Mouse (Mus musculus): ENCODE results near the gene Kif19a. TPM values are rescaled to one million over a fixed set of nuclear protein-coding genes. Genes with fewer than 3 reads are reported as not detected.

The Kif19a gene
- polyA plus RNA-seq, 1 experiment from 2014 or later = 0.07 TPM

GRCm38 (mm10) chr11:114809371-114809770 lies 44.2 kb downstream of the Kif19a start:
- no peak overlapping the region for H3K27ac ChIP-seq (replicated peaks)
- H3K4me3 ChIP-seq (replicated peaks) = no peak overlapping the region
- 45% methylated on average over 1 of the region's 1 CpGs for WGBS (ENCODE audit: insufficient replicate concordance)
- no peak overlapping the region for H3K4me2 ChIP-seq
- no peaks in the 10 kb centered on the region for H3K36me3 ChIP-seq (replicated peaks)
- no peaks in the 10 kb centered on the region for H3K27me3 ChIP-seq
- no peak overlapping the region for H3K9ac ChIP-seq
- no peak for ATAC-seq (ENCODE audit: insufficient read depth)
- no peaks in the 10 kb centered on the region for H3K9me3 ChIP-seq (replicated peaks)
- peaks cover 9% of the 10 kb centered on the region for H3K4me1 ChIP-seq (replicated peaks)

GRCm38 (mm10) chr11:114810344-114810743 lies 45.2 kb downstream of the Kif19a start:
- no peak overlapping the region for H3K4me2 ChIP-seq
- no peak overlapping the region for H3K9ac ChIP-seq
- ATAC-seq (ENCODE audit: insufficient read depth) = no peak
- WGBS (ENCODE audit: insufficient replicate concordance) = 11% methylated on average over 4 of the region's 4 CpGs
- no peaks in the 10 kb centered on the region for H3K27me3 ChIP-seq
- H3K4me1 ChIP-seq (replicated peaks) = peaks cover 9% of the 10 kb centered on the region
- no peak overlapping the region for H3K27ac ChIP-seq (replicated peaks)
- no peak overlapping the region for H3K4me3 ChIP-seq (replicated peaks)
- no peaks in the 10 kb centered on the region for H3K9me3 ChIP-seq (replicated peaks)
- no peaks in the 10 kb centered on the region for H3K36me3 ChIP-seq (replicated peaks)

- Histone ChIP-seq H3K9me3 (replicated peaks) (no peaks in the 10 kb centered on the region), H3K36me3 (replicated peaks) (no peaks in the 10 kb centered on the region), H3K27me3 (no peaks in the 10 kb centered on the region), H3K9ac (no peak overlapping the region), H3K4me3 (replicated peaks) (no peak overlapping the region), H3K4me2 (no peak overlapping the region), H3K27ac (replicated peaks) (no peak overlapping the region), H3K4me1 (replicated peaks) (peaks cover under 1% of the 10 kb centered on the region)
- WGBS (ENCODE audit: insufficient replicate concordance) = 14% methylated on average over 6 of the region's 6 CpGs
- no peak; the same call in 1 of the 2 replicates for ATAC-seq (ENCODE audit: insufficient read depth)
Observed at GRCm38 (mm10) chr11:114812731-114813240, 47.6 kb downstream of the Kif19a start.

GRCm38 (mm10) chr11:114814873-114815592 lies 49.8 kb downstream of the Kif19a start:
- Histone ChIP-seq H3K9ac (no peak overlapping the region), H3K27ac (replicated peaks) (no peak overlapping the region), H3K4me1 (replicated peaks) (no peaks in the 10 kb centered on the region; the same call in 1 of the 2 replicates), H3K9me3 (replicated peaks) (no peaks in the 10 kb centered on the region), H3K27me3 (no peaks in the 10 kb centered on the region), H3K4me3 (replicated peaks) (no peak overlapping the region), H3K4me2 (no peak overlapping the region), H3K36me3 (replicated peaks) (no peaks in the 10 kb centered on the region)
- ATAC-seq (ENCODE audit: insufficient read depth) = no peak
- 64% methylated on average over 11 of the region's 11 CpGs for WGBS (ENCODE audit: insufficient replicate concordance)

GRCm38 (mm10) chr11:114816934-114817333 lies 51.7 kb downstream of the Kif19a start:
- Histone ChIP-seq H3K27me3 (no peaks in the 10 kb centered on the region), H3K4me2 (no peak overlapping the region), H3K9me3 (replicated peaks) (no peaks in the 10 kb centered on the region), H3K9ac (no peak overlapping the region), H3K27ac (replicated peaks) (no peak overlapping the region), H3K4me3 (replicated peaks) (no peak overlapping the region), H3K4me1 (replicated peaks) (no peaks in the 10 kb centered on the region; the same call in 1 of the 2 replicates), H3K36me3 (replicated peaks) (no peaks in the 10 kb centered on the region)
- ATAC-seq (ENCODE audit: insufficient read depth) = no peak
- 69% methylated on average over 4 of the region's 4 CpGs for WGBS (ENCODE audit: insufficient replicate concordance)

- no peak overlapping the region for H3K4me3 ChIP-seq (replicated peaks)
- ATAC-seq (ENCODE audit: insufficient read depth) = no peak
- no peak overlapping the region for H3K27ac ChIP-seq (replicated peaks)
- H3K4me2 ChIP-seq = no peak overlapping the region
- H3K27me3 ChIP-seq = no peaks in the 10 kb centered on the region
- H3K4me1 ChIP-seq (replicated peaks) = peaks cover 6% of the 10 kb centered on the region
- no peaks in the 10 kb centered on the region for H3K9me3 ChIP-seq (replicated peaks)
- 43% methylated on average over 7 of the region's 7 CpGs for WGBS (ENCODE audit: insufficient replicate concordance)
- H3K36me3 ChIP-seq (replicated peaks) = no peaks in the 10 kb centered on the region
- no peak overlapping the region for H3K9ac ChIP-seq
Observed at GRCm38 (mm10) chr11:114818185-114818584, 53.0 kb downstream of the Kif19a start.

GRCm38 (mm10) chr11:114819110-114819509 lies 53.9 kb downstream of the Kif19a start:
- 41% methylated on average over 2 of the region's 2 CpGs for WGBS (ENCODE audit: insufficient replicate concordance)
- Histone ChIP-seq H3K27me3 (no peaks in the 10 kb centered on the region), H3K27ac (replicated peaks) (no peak overlapping the region), H3K4me2 (no peak overlapping the region), H3K36me3 (replicated peaks) (no peaks in the 10 kb centered on the region), H3K4me3 (replicated peaks) (no peak overlapping the region), H3K9ac (no peak overlapping the region), H3K9me3 (replicated peaks) (no peaks in the 10 kb centered on the region), H3K4me1 (replicated peaks) (peaks cover 8% of the 10 kb centered on the region)
- no peak for ATAC-seq (ENCODE audit: insufficient read depth)

- no peak for ATAC-seq (ENCODE audit: insufficient read depth)
- Histone ChIP-seq H3K9me3 (replicated peaks) (no peaks in the 10 kb centered on the region), H3K4me1 (replicated peaks) (peaks cover 8% of the 10 kb centered on the region), H3K27me3 (no peaks in the 10 kb centered on the region), H3K4me3 (replicated peaks) (no peak overlapping the region), H3K27ac (replicated peaks) (no peak overlapping the region), H3K36me3 (replicated peaks) (no peaks in the 10 kb centered on the region), H3K9ac (no peak overlapping the region), H3K4me2 (no peak overlapping the region)
- WGBS (ENCODE audit: insufficient replicate concordance) = 35% methylated on average over 3 of the region's 3 CpGs
Observed at GRCm38 (mm10) chr11:114820444-114820843, 55.3 kb downstream of the Kif19a start.

- ATAC-seq (ENCODE audit: insufficient read depth) = no peak
- H3K27me3 ChIP-seq = no peaks in the 10 kb centered on the region
- no peaks in the 10 kb centered on the region for H3K36me3 ChIP-seq (replicated peaks)
- no peak overlapping the region for H3K4me3 ChIP-seq (replicated peaks)
- peaks cover 11% of the 10 kb centered on the region for H3K4me1 ChIP-seq (replicated peaks)
- H3K9me3 ChIP-seq (replicated peaks) = no peaks in the 10 kb centered on the region
- no peak overlapping the region for H3K9ac ChIP-seq
- no peak overlapping the region for H3K27ac ChIP-seq (replicated peaks)
- no peak overlapping the region for H3K4me2 ChIP-seq
- 23% methylated on average over 1 of the region's 1 CpGs for WGBS (ENCODE audit: insufficient replicate concordance)
Observed at GRCm38 (mm10) chr11:114821325-114821724, 56.1 kb downstream of the Kif19a start.

GRCm38 (mm10) chr11:114822727-114823126 lies 57.5 kb downstream of the Kif19a start:
- Histone ChIP-seq H3K4me3 (replicated peaks) (no peak overlapping the region), H3K36me3 (replicated peaks) (no peaks in the 10 kb centered on the region), H3K4me2 (no peak overlapping the region), H3K4me1 (replicated peaks) (peaks cover 20% of the 10 kb centered on the region), H3K27ac (replicated peaks) (no peak overlapping the region), H3K9ac (no peak overlapping the region), H3K9me3 (replicated peaks) (no peaks in the 10 kb centered on the region), H3K27me3 (no peaks in the 10 kb centered on the region)
- 73% methylated on average over 12 of the region's 12 CpGs for WGBS (ENCODE audit: insufficient replicate concordance)
- ATAC-seq (ENCODE audit: insufficient read depth) = no peak

- Histone ChIP-seq H3K36me3 (replicated peaks) (no peaks in the 10 kb centered on the region), H3K27me3 (no peaks in the 10 kb centered on the region), H3K9me3 (replicated peaks) (no peaks in the 10 kb centered on the region), H3K4me3 (replicated peaks) (no peak overlapping the region), H3K9ac (no peak overlapping the region), H3K27ac (replicated peaks) (no peak overlapping the region), H3K4me1 (replicated peaks) (peaks cover 21% of the 10 kb centered on the region), H3K4me2 (no peak overlapping the region)
- 51% methylated on average over 11 of the region's 11 CpGs for WGBS (ENCODE audit: insufficient replicate concordance)
- ATAC-seq (ENCODE audit: insufficient read depth) = no peak
Observed at GRCm38 (mm10) chr11:114823199-114823725, 58.1 kb downstream of the Kif19a start.
